Mouse (Mus musculus) G1E-ER4 (cell line): ENCODE measurements around the gene Zfp354b. TPM values are rescaled to one million over a fixed set of nuclear protein-coding genes. Genes with fewer than 3 reads are reported as not detected.

ENCODE experiments used
- GATA1 ChIP-seq: IDR thresholded peaks from one replicate; pipeline ENCODE4 v1.8.0; 2012; ENCODE audit warnings: low read length, inconsistent platforms
- polyA plus RNA-seq: library from polyadenylated mRNA; stranded (reverse); fragments of >175 nt; gene quantifications from 2 replicates; pipeline ENCODE4 v1.2.3, GENCODE M21; 2012

Zfp354b gene
- polyA plus RNA-seq, 1 experiment = not detected

GRCm38 (mm10) chr11:50892441-50892840 lies 39.0 kb downstream of the Zfp354b start:
- no peak for TF ChIP-seq GATA1

- TF ChIP-seq GATA1 = no peak
Measured at GRCm38 (mm10) chr11:50887390-50888128, 43.9 kb downstream of the Zfp354b start, which contains the start of gene Zfp454. TSS of gene Zfp454 (minus strand) at chr11:50887651.

- no peak for TF ChIP-seq GATA1
Measured at GRCm38 (mm10) chr11:50886933-50887293, 44.5 kb downstream of the Zfp354b start.

- TF ChIP-seq GATA1 = no peak
Measured at GRCm38 (mm10) chr11:50886231-50886932, 45.1 kb downstream of the Zfp354b start.

- no peak for TF ChIP-seq GATA1
Measured at GRCm38 (mm10) chr11:50883756-50884155, 47.7 kb downstream of the Zfp354b start.

DNA sequence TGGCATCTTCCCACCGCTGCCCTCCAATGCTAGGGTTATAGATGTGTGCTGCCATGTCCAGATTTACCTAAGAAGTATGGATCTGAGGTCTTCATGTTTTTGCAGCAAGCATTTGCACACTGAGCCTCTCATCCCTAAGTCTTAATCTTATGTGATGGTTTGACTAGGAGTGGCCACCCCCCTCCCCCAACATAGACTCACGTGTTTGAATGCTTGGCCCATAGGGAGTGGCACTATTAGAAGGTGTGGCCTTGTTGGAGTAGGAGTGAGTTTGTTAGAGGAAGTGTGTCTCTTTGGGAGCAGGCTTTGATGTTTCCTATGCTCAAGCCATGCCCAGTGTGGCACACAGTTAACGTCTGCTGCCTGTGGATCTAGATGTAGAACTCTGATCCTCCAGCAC lies 52.8 kb downstream of the Zfp354b start:
- no peak for TF ChIP-seq GATA1

Other genes with a start within 250 kb of the Zfp354b start
- not detected in 2 replicates for gene Zfp354c, start 103.9 kb downstream of the Zfp354b start, polyA plus RNA-seq
- gene Zfp879, start 90.1 kb downstream of the Zfp354b start, polyA plus RNA-seq = not detected in 2 replicates
- gene Grm6, start 80.9 kb downstream of the Zfp354b start, polyA plus RNA-seq = not detected in 2 replicates
- not detected in 2 replicates for gene Zfp454, start 44.0 kb downstream of the Zfp354b start, polyA plus RNA-seq
- gene Zfp2, start 15.5 kb downstream of the Zfp354b start, polyA plus RNA-seq = not detected in 2 replicates
- not detected in 2 replicates for gene 4933414I15Rik, start 12.1 kb upstream of the Zfp354b start, polyA plus RNA-seq
- not detected in 2 replicates for gene Prop1, start 22.1 kb upstream of the Zfp354b start, polyA plus RNA-seq
- not detected in 2 replicates for gene Olfr1378, start 34.9 kb upstream of the Zfp354b start, polyA plus RNA-seq
- gene Olfr1377, start 50.3 kb upstream of the Zfp354b start, polyA plus RNA-seq = not detected in 2 replicates
- gene Olfr51, start 72.0 kb upstream of the Zfp354b start, polyA plus RNA-seq = not detected in 2 replicates
- not detected in 2 replicates for gene Olfr54, start 82.6 kb upstream of the Zfp354b start, polyA plus RNA-seq
- not detected in 2 replicates for gene Olfr1375, start 116.5 kb upstream of the Zfp354b start, polyA plus RNA-seq
- not detected in 2 replicates for gene Zfp354a, start 127.6 kb upstream of the Zfp354b start, polyA plus RNA-seq